Mouse (Mus musculus) left cerebral cortex, adult 18-20 months (tissue): ENCODE data around the gene Inpp5b. TPM values are rescaled to one million over a fixed set of nuclear protein-coding genes. Genes with fewer than 3 reads are reported as not detected.

Experiments used
- DNase-seq, 2 experiments: peaks; one replicate each; pipeline ENCODE4 v3.0.0; 2021 to 2022; ENCODE audit warnings: low spot score in 2 of 2, mixed read lengths in 1 of 2
- total RNA-seq, 2 experiments: library from RNA; stranded (reverse); gene quantifications; 2 replicates each; pipeline ENCODE4 v1.2.3; 2021

Inpp5b gene
- total RNA-seq, 2 experiments from 2014 or later: 37.2 to 42.3 TPM

DNA sequence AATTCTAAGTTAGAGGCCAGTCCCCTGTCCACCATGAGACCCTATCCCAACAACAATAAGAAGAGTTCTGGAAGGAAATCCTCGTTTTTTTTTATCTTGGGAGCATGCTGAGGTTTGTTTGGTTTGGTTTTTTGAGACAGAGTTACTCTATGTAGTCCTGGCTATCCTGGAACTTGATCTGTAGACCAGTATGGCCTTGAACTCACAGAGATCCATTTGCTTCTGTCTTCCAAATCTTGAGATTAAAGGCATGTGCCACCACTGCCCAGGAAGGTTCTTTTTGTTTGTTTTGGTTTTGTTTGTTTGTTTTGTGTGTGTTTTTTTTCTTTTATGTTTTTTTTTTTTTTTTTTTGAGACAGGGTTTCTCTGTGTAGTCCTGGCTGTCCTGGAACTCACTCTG is 19.6 kb downstream of the Inpp5b start:
- DNase-seq: no peak

DNA sequence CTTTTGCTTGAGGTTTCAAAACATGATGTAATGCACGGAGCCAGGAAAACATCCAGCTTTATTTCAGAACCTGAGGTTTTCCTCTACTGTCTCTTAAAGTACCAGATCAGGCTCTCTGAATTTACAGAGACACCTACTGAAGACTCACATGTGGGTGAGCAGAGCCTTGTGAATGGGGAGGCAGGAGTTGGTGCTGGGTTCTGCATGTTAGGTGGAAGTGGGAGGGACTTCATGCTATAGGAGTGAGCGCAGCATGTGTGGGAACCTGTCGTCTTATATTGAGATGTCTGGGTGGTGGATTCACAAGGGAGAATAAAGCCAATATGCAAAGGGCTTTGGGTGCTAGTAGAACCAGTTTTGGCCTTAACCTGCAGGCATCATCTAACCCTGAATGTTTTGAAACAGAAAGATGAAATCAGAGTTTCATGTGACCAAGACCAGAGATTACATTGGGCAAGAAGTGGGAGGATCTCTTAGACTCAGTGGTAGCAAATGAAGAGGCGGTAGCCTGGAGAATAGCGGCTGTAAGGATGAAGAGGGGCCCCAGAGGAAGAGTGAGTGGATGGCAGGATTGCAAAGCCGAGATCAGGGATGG is 21.3 kb downstream of the Inpp5b start:
- DNase-seq: no peak

DNA sequence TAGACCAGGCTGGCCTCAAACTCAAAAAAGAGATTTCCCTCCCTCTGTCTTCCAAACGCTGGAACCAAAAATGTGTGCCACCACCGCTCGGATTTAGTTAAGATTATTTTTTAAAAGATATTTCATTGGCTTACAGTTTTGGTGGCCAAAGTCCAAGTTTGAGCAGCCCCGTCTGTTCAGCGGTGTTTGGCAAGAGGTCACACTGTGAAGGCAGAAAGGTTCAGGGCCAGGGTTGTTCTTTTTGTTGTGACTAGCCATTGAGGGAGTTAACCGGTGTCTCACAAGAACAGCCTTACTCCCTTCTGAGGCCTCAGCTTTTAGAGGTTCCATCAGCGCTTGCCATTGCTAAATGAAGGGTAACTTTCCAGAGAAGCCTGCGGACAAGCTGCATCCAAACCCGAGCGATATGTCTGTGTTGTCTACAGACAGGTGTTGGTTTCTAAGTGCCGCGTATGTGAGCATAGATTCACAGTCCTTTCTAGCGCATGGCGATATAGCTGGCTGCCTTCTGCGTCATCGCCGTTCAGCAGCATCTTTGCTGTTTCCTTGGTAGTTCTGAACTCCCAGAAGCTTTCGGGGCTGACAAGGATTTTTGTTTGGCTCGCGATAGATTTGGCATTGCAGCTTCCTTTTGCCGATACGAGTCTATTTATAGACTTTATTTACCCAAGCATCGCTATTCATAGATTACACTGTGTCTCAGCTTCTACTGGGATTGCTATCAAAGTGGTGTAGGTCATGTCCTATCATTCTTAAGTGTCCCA is 24.3 kb downstream of the Inpp5b start:
- peak in 1 of 2 experiments; percentile 43 for DNase-seq

DNA sequence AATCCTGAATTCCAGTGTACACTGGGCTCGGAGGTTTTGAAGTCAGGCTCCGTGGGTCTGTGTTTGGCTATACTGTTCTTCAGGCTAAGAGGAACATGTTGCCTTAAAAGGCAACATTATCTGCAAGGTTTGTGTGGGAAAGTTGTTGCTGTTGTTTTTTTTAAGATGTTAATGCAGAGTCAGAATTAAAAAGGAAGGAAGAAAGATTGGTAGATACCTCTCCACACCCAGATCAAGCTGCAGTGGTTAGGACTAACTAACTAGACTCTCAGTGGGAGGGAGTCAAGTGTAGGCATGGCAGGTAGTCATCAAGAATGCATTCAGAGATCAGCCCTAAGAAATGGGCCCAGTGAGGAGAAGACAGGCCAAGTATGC is 24.9 kb downstream of the Inpp5b start:
- no peak for DNase-seq

DNA sequence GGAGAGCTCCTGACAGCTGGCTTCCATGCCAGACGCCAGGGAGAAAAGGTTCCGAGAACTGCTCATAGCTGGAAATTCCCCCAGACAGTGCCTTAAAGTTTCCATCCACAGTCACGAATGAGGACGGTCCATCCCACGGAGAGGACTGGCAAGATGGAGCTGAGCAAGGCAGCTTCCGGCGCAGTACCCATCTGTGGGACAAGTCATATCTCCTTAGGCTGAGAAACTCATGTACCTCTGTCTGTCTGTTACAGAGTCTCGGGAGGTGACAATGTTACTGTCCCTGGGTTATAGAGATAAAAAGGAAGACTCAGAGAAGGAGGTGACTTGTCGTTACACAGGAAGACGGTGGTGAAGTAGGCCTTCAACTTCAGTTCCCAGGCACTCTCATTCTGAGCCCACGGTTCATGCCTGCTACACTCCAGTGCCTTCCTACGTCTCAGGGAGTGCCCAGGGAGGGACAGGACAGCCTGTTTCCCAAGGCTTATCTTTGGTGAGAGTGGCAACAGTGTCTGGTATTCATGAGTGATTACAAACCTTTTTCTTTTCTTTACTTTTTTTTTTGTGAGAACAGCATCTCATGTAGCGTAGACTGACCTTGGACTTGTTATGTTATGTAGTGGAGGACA is 27.4 kb downstream of the Inpp5b start:
- peak; percentile 34 to 46 for DNase-seq

DNA sequence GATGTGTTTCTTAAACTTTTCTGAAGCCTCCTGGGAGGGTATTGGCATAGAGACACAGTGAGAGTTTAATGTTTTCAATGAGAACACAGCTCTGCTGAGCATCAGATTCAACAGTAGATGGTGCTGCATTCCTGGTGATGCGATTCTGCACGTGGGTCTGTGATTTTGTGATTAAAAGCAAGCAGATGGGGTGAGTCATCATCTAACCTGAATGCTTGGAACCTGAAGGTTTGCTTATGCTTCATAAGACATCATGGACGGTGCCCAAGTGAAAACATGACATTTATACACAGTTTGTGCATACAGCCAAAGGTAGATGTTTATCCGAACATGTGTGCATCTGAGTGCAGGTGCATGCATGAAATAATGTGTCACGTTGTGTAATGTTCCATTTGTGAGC is 29.0 kb downstream of the Inpp5b start:
- DNase-seq: peak in 1 of 2 experiments; percentile 24

DNA sequence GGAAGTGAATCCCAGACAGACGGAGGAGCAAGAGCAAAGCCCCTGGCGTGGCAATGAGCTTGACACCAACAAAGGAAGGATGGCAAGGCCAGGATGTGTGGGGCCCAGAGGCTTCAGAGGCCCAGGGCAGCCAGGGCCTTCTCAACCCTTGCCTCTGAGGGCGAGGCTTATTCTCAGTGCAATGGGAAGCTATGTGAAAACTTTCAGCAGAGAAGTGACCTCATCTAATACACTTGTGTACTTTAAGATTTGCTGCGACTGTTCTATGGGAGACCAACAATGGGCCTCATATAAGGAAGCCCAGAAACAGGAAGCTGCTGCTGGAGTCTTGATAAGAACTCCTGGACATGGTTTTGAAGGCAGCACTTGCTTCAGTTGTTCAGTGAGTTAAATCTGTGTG is 30.5 kb downstream of the Inpp5b start:
- DNase-seq: no peak

DNA sequence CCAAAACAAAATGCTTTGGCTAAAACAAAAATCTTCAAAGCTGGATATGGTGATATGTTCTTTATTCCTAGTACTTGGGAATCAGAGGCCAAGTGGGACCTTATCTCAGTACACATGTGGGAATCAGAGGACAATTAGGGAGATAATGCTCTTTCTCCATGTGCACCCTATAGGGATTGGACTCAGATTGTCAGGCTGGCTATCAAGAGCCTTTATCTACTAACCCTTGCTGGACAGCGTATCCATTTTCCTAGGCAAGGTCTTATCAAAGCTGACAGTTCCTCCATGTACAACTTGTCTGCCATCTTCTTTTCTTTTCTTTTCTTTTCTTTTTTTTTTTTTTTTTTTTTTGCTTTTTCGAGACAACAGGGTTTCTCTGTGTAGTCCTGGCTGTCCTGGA is 31.8 kb downstream of the Inpp5b start:
- no peak for DNase-seq

DNA sequence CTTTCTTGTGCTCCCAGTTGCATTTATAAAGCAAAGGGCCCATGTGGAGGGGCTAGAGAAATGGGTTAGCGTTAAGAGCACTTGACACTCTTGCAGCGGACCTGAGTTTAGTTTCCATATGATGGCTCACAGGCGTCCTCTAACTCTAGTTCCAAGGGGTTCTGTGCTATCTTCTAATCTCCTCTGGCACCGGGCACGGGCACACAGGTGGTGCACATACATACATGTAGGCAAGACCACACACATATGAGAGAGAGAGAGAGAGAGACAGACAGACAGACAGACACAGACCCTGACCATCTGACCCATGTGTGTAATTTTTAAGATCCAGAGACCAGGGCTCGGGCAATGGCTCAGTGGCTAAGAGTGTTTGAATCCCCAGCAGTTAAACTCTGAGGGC is 32.3 kb downstream of the Inpp5b start:
- DNase-seq: no peak

DNA sequence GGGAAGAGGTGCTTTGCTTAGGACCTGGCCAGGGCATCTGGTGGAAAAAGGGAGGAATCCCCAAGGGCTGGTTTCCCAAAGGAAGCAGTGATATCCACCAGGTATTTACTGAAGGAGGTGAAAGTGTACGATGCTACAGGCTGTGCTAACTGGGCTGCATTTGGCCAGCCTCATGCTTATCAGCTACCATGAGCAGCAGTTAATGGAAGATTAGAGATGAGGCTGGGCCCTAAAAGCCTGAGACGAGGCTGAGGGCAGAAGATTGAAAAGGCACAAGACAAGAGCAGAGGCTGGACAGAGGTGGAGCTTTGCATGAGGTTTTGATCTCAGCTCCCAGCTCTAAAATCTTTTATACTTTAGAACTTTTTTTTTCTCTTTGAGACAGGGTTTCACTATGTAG is 32.8 kb downstream of the Inpp5b start:
- no peak for DNase-seq

DNA sequence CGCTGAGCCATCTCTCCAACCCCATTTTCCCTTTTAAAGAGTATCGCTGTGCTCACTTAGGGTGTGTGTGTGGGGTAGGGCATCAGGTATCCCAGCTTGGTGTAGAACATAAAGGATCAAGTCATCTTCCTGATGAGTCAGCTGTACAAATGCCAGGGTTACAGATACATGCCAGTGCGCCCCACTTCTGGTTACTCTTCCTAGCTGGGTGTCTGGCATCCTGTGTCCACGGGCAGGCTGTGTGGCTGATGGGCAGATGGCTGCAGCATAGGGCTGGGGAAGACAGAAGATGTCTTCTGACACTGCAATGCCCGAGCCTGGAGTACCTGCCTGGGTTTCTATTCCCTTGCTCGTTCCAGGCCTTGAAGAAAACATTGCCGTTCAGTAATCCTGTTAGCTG is 39.7 kb downstream of the Inpp5b start:
- no peak for DNase-seq

DNA sequence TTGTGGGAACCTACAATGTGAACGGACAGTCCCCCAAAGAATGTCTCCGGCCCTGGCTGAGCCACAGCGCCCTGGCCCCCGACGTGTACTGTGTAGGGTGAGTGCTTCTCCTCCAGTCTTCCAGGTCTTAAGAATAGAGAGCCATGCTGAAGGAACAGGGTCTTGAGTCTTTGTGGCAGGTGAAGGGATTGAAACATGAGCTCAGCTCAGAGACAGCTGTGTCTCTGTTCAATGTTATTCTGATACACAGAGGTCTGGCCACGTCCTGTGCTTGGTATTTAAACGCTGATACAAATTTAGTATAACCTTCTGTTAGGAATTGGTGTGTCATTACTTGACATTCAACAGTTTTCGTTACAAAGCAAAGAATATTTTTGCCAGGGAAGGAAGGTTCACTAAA is 40.7 kb downstream of the Inpp5b start:
- no peak for DNase-seq

DNA sequence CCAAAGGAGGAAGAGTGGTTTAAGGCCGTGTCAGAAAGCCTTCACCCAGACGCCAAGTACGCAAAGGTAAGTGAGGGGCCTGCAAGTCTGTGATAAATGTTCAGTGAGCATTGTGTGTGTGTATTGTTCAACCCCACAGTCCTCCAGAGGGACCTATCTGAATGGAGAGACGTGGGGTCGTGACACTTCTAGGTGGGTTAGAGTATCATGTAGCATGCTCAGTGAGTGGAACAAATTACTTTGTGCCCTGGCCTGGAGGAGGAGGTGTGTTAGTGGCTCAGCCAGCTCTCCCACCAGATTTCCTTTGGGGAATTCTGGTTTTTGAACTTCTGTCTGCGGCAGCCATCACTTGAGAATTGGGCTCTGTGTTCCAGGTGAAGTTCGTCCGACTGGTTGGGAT is 42.3 kb downstream of the Inpp5b start:
- DNase-seq: no peak

DNA sequence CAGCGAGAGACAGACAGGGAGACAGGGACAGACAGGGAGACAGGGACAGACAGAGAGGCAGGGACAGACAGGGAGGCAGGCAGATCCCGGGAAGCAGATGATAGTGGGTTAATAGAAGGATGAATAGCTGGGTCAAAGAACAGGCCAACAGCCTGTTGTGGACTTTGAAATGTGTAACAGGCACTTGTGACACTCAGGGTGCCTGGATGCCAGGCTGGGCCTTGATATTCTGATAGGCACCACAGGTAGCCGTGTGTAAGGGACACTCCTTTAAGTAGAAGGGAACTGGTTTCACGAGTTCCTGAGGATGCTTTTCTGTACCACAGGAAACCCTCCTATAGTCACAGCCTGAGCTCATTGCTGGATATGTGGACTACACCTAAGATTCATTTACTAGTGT is 48.4 kb downstream of the Inpp5b start:
- DNase-seq: no peak

DNA sequence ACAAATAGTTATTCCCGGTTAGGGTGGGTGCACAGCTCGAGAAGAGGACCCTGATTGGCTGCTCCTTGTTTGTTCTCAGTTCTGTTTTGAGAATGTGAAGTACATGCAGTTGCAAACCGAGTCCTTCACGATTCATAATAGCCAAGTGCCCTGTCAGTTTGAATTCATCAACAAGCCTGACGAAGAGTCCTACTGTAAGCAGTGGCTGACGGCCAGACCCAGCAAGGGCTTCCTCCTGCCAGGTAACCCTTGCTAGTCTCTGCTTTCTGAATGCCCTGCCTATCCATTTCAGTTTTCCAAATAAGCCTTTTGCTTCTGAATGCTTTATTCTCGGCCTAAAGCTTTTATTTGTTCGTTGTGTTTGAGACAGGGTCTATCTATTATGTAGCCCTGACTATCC is 50.5 kb downstream of the Inpp5b start:
- no peak for DNase-seq

DNA sequence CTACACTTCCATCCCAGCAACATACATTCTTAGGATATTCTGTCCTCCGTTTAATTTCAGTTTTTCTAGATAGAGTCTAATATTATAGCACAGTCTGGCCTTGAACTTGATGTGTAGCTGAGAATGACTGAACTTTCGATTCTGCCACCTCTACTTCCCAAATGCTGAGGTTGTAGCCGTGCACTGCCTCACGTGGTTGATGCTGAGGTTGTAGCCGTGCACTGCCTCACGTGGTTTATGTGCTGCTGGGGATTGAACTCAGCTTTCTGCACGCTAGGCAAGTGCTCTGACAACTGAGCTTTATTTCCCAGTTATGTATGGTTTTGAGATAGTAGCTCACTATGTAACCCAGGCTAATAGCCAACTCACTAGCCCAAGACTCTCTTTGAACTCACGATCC is 54.5 kb downstream of the Inpp5b start:
- no peak for DNase-seq

DNA sequence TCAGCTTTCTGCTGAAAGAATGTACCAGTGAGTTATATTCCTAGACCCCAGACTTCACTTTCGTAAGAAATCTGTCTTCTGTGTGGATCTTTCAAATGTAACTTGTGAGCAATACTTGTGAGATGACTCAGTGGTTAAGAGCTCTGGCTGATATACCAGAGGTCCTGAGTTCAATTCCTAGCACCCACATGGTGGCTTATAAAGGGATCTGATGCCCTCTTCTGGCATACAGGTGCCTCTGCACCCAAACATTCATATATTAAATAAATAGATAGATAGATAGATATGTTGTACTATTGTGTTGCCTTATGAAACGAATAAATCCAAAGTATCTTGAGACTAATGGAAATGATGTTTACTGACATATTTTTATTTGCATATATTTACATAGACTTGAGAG is 55.3 kb downstream of the Inpp5b start:
- DNase-seq: no peak

DNA sequence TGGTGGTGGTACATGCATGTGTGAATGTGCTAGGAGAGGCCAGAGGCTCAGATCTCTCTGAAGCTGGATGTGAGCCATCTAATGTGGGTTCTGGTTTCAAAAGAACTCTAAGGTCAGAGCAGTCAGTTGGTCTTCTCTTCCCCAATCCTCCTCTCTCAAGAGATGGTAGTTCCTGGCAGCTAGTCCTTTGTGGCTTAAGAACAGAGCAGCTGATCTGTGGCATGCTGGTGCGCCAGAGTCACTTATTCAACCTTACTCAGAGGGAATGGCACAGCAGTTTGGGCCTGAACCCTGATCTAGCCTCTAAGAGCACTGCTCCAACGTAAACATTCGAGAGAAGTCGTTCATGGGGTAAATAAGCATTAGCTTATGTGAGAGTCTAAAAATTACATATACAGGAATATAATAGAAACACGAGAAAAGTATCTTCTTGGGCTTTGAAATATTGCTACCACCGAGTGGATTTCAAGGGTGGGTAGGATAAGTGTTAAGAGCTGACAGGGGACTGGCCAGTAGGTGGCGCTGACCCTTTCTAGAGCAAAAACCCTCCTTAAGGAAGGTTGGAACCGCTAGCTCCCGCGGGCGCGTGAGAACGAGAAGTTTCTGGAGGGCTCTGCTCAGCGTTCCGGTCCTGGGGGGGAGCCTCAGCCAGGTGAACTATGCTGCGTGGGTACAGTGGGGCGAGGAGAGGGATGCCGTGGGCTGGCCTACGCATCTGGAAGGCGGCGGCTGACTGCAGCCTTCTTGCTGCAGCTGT is 60.1 kb downstream of the Inpp5b start, which contains the start of gene Mtf1:
Mtf1 (plus strand) TSS at position 553 of the 757 bp plus-strand sequence.
- peak; percentile 86 to 94 for DNase-seq

DNA sequence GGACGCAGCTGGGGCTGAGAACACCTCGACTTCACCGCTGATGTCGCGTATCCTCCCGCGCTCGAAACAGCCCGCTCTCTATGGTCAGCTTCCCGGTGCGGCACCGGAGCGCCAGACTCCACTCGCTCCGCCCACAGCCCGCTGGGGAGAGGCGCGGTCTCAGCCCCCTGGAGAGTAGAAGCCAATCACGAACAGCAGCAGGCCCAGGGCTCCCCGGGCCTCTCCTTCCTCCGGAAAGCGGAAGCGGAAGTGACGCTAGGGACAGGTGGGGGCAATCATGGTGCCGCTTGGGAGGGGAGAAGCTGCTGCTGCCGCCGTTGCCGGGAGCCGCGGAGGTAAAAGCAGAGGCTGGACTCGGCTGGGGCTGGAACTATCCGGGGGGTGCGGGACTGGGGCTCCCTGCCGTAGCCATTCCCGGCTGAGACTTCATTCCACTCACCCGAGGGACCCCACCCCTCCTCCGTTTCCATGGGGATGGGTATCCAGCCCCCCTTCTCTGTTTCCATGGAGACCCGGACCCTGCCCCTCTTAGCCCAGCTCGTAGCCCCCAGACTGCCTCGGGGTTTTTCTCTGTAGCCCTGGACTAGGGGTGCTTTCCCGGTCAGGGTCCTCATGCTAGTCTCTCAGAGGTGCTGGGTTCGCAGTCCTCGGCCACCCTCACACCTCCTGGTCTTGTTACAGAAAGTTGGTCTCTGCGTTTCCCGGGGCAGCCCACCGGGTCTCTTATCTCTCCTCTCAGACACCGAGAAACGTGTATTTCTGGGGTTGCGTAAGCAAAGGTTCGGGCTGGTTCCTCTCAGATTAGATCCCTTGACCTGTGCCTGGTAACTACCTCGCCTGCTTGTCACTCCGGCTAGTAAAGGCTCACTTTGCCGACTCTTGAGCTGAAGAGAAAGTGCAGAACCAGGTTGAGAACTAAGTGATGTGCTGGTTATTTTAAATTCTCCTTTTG is 60.9 kb downstream of the Inpp5b start:
- DNase-seq: peak; percentile 96 to 97

DNA sequence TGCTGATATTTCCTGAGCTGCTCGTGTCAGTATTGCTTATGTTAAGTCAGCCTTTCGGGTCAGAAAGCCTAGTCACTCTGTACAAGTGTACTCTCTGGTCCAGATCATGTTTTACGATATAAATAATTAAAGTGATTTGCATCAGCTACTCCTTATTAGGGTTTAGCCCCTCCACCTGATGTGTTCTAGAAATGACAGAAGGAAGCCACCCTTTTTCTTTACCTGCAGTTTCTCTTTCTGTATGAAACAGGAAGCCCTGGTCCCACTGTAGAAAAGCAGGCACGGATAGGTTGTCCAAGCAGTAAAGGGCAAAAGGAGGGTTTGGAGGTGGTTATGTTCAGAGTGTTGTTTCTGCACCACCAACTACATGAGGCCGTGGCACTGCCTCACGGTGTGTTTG is 61.8 kb downstream of the Inpp5b start:
- DNase-seq: no peak

DNA sequence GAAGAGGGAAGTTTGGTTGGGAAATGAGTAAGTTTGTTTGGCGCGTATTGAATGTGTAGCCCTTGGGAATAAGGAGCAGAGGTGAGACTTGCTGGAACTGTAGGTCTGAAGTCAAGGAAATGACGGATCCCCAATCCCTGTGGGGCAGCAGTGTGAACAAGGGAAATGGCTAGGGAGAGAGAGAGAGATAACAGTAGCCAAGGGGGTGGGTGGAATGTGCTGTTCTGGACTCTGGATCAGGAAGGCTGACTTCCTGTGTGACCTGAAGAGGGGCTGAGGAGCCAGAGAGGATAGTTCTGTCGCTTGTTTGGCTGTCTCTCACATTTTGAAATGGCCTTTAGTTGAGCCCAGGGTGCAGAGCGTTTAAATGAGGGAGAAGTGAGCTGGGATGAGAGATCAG is 66.9 kb downstream of the Inpp5b start:
- DNase-seq: no peak
